Mouse (Mus musculus): ENCODE measurements around the gene BC052040.

DNA sequence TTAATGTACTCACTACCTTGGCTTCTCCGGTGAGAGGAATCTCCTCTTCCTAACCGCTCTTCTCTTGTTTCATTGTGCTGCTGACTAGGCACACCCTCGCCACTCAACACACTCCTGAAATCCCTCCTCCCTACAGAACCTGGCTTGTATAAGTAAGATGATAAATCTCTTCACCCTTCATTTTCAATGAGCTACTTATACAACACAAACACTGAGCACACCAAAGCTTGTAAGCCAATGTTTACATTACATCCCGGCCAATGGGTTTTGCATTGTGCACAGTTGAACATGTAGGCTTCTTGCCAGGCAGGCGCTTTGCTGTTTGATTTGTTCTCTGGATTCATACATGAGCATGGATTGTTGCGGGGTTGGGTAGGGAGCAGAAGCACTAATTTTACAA lies 236.4 kb downstream of the BC052040 start:
- no peak for TF ChIP-seq CTCF (IDR thresholded peaks at IDR 0.05; ENCODE audit: extremely low read depth, insufficient read length, insufficient replicate concordance, low read depth, low read length)
- no peak for TF ChIP-seq POLR2A (IDR thresholded peaks at IDR 0.05; ENCODE audit: low read depth, low read length)
